Mouse (Mus musculus) thymus, postnatal 25 days (tissue): Measurements from ENCODE around the gene Spsb1.

Experiments
- DNase-seq: peaks from one replicate; pipeline ENCODE4 v3.0.0; 2022

Gene Spsb1

GRCm38 (mm10) chr4:149983921-149984645 is 29.2 kb upstream of the Spsb1 start:
- no peak for DNase-seq

- DNase-seq = no peak
Measured at GRCm38 (mm10) chr4:149982154-149982553, 27.3 kb upstream of the Spsb1 start.

- DNase-seq = peak; percentile 83
Measured at GRCm38 (mm10) chr4:149979819-149980308, 25.0 kb upstream of the Spsb1 start.

- no peak for DNase-seq
Measured at GRCm38 (mm10) chr4:149978820-149979219, 24.0 kb upstream of the Spsb1 start.

- DNase-seq = no peak
Measured at GRCm38 (mm10) chr4:149977801-149978544, 23.1 kb upstream of the Spsb1 start.

GRCm38 (mm10) chr4:149977181-149977580 is 22.3 kb upstream of the Spsb1 start:
- no peak for DNase-seq

GRCm38 (mm10) chr4:149975730-149976254 is 20.9 kb upstream of the Spsb1 start:
- no peak for DNase-seq

GRCm38 (mm10) chr4:149975291-149975690 is 20.4 kb upstream of the Spsb1 start:
- DNase-seq = no peak

GRCm38 (mm10) chr4:149971393-149971792 is 16.6 kb upstream of the Spsb1 start:
- DNase-seq = no peak

- no peak for DNase-seq
Measured at GRCm38 (mm10) chr4:149968526-149968925, 13.7 kb upstream of the Spsb1 start.

- no peak for DNase-seq
Measured at GRCm38 (mm10) chr4:149966963-149967362, 12.1 kb upstream of the Spsb1 start.

- DNase-seq = no peak
Measured at GRCm38 (mm10) chr4:149966252-149966651, 11.4 kb upstream of the Spsb1 start.

- no peak for DNase-seq
Measured at GRCm38 (mm10) chr4:149965672-149966071, 10.8 kb upstream of the Spsb1 start.

GRCm38 (mm10) chr4:149965242-149965641 is 10.4 kb upstream of the Spsb1 start:
- DNase-seq = no peak

- no peak for DNase-seq
Measured at GRCm38 (mm10) chr4:149964770-149965169, 9.9 kb upstream of the Spsb1 start.

GRCm38 (mm10) chr4:149964285-149964684 is 9.4 kb upstream of the Spsb1 start:
- DNase-seq = no peak

- DNase-seq = no peak
Measured at GRCm38 (mm10) chr4:149960391-149960790, 5.5 kb upstream of the Spsb1 start.

GRCm38 (mm10) chr4:149959816-149960215 is 5.0 kb upstream of the Spsb1 start:
- DNase-seq = no peak

GRCm38 (mm10) chr4:149958566-149958965 is 3.7 kb upstream of the Spsb1 start:
- DNase-seq = peak; percentile 83

GRCm38 (mm10) chr4:149956048-149956447 is 1.2 kb upstream of the Spsb1 start:
- no peak for DNase-seq

- peak; percentile 11 for DNase-seq
Measured at GRCm38 (mm10) chr4:149955631-149956030, 788 bp upstream of the Spsb1 start.

- DNase-seq = peak; percentile 62
Measured at GRCm38 (mm10) chr4:149953621-149954481, 992 bp downstream of the Spsb1 start.

GRCm38 (mm10) chr4:149952201-149952600 is 2.6 kb downstream of the Spsb1 start:
- no peak for DNase-seq
